Mouse (Mus musculus) heart, embryonic 16.5 days (tissue): ENCODE measurements at regions not wholly inside any gene's neighbourhood (a gene's known extent, or its start where the extent isn't known, plus 50 kb on each side); places are given as distances from the start of the nearest gene placed in this dataset.

Source experiments
- ATAC-seq: fragments of 200-750 bp; cut with Nextera tagmentation; replicated peaks from 2 replicates; pipeline ENCODE4 v1.8.0; 2017; ENCODE audit warnings: moderate number of reproducible peaks; ENCODE audit not compliant: insufficient read depth, low FRiP score; ENCODE audit errors: extremely low read depth
- H3K27ac ChIP-seq: fragments of 300-500 bp; sonication (generic); 2 replicates; pipeline ENCODE4 v1.5.1; 2014; ENCODE audit warnings: mild to moderate bottlenecking, low read length, control low read depth, moderate library complexity
- H3K27me3 ChIP-seq: fragments of 300-500 bp; sonication (generic); 2 replicates; pipeline ENCODE4 v1.6.1; 2014; ENCODE audit warnings: low read length, mixed read lengths; ENCODE audit not compliant: control insufficient read depth, insufficient read depth
- H3K36me3 ChIP-seq: fragments of 300-500 bp; sonication (generic); 2 replicates; pipeline ENCODE4 v1.6.1; 2014; ENCODE audit not compliant: control insufficient read depth, insufficient read depth
- H3K4me1 ChIP-seq: fragments of 300-500 bp; sonication (generic); 2 replicates; pipeline ENCODE4 v1.6.1; 2014; ENCODE audit warnings: low read length, mixed read lengths; ENCODE audit not compliant: control insufficient read depth, insufficient read depth
- H3K4me2 ChIP-seq: fragments of 300-500 bp; sonication (generic); 2 replicates; pipeline ENCODE4 v1.6.1; 2014; ENCODE audit warnings: low read depth, mild to moderate bottlenecking, control low read depth, low read length
- H3K4me3 ChIP-seq: fragments of 300-500 bp; sonication (generic); 2 replicates; pipeline ENCODE4 v1.5.1; 2014; ENCODE audit warnings: mild to moderate bottlenecking, control low read depth, low read length
- H3K9ac ChIP-seq: fragments of 300-500 bp; sonication (generic); 2 replicates; pipeline ENCODE4 v1.6.1; 2014; ENCODE audit warnings: low read length, control low read depth
- H3K9me3 ChIP-seq: fragments of 300-500 bp; sonication (generic); replicated peaks from 2 replicates; pipeline ENCODE4 v1.6.1; 2016; ENCODE audit warnings: low read length; ENCODE audit not compliant: control insufficient read depth
- WGBS: fragments of 180-500 bp; shearing (Covaris S2); extraction: QIAGEN DNeasy Blood & Tissue Kit; methylation state at CpG from one replicate; pipeline ENCODE4 v1.1.7; 2014; 5-methylcytosine and 5-hydroxymethylcytosine counted together

DNA sequence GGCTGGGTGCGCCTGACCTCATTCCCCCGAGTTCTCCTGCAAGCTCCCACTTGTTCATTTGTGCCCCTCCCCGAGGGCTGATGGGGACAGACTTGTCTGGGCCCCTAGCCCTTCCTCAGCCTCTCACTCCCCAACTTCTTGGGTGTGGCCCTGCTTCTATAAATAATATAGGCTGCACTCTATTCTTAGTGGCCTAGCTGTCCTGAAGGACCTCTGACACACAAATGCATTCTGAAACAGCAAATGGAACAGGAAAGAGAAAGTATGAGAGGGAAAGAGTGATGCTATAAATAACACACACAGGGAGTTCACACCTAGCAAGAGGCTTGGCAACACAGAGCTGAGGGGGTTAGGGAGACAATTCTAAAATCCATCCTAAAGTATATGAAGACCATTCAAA is 544.0 kb downstream of the Rnf144b start:
- Histone ChIP-seq H3K4me3 (no peak overlapping the region), H3K4me1 (peaks cover 10% of the 10 kb centered on the region), H3K36me3 (no peaks in the 10 kb centered on the region), H3K9ac (no peak overlapping the region), H3K27me3 (no peaks in the 10 kb centered on the region), H3K27ac (peak overlapping the region; percentile 72), H3K4me2 (peak overlapping the region; percentile 24; the same call in 1 of the 2 replicates), H3K9me3 (no peaks in the 10 kb centered on the region)
- WGBS, result 33% methylated on average over 3 of the region's 3 CpGs
- ATAC-seq, result peak; percentile 52

DNA sequence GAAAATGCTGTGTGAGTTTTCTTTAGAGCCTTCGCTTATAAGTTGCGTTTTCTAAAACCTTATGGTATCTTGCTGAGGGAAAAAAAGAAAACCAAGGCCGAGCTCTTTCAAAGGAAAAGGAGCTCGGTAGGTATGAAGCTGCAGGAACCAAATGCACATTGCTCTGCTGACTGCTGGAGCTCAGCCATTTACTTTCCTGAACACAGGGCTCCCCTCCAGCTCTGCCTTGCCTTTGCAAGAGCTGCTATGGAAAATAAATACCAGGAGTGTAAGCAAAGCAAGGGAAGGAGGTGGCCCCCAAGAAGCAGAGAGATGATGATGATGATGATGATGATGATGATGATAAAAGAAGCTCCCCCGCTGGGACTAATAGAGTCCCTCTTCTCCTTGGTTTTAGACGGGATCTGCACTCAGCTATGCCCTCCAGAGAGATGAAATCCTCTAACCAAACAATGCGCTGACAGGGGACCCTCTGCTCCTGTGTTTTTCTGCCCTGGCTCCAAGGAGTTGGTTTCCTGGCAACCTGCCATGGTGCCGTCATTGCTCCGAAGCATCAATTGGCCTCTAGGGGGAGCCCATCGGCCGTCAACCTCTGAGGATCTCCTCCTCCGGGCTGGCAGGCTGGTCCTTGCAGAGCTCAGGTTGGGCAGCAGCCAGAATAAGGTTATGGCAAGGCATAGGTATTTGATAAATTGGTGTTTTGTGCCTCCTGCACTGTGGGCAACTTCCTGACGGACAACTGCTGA is 544.7 kb downstream of the Rnf144b start:
- no peaks in the 10 kb centered on the region for H3K36me3 ChIP-seq
- peak; percentile 58 for ATAC-seq
- no peaks in the 10 kb centered on the region for H3K9me3 ChIP-seq
- no peak overlapping the region for H3K4me3 ChIP-seq
- peak overlapping the region; percentile 72 for H3K27ac ChIP-seq
- 24% methylated on average over 13 of the region's 13 CpGs for WGBS
- H3K4me1 ChIP-seq, result peaks cover 10% of the 10 kb centered on the region
- H3K27me3 ChIP-seq, result no peaks in the 10 kb centered on the region
- peak overlapping the region; percentile 24; the same call in 1 of the 2 replicates for H3K4me2 ChIP-seq
- no peak overlapping the region for H3K9ac ChIP-seq

DNA sequence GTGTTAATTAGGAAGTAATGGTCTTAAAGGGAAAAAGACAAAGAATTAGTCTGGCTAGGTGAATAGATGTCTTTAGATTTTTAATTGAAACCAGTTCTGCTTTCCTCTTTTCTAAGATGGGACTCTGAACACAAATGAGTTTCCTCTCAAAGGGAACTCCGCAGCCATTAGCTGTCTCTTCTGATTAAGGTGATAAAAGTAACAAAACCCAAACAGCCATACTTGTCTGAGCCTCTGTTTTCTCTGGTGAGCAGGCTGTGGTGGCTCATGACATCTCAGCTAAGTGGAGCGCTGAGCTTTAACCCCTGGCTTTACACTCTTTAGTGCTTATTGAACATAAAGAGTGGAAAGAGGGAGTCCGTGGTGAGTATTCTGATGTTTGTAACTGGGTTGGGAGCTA is 565.7 kb downstream of the Rnf144b start:
- H3K9me3 ChIP-seq, result no peaks in the 10 kb centered on the region
- no peak overlapping the region for H3K4me2 ChIP-seq
- no peaks in the 10 kb centered on the region for H3K27me3 ChIP-seq
- WGBS, result 61% methylated on average over 3 of the region's 3 CpGs
- H3K4me1 ChIP-seq, result no peaks in the 10 kb centered on the region
- H3K36me3 ChIP-seq, result no peaks in the 10 kb centered on the region
- no peak overlapping the region for H3K4me3 ChIP-seq
- H3K9ac ChIP-seq, result no peak overlapping the region
- H3K27ac ChIP-seq, result no peak overlapping the region
- ATAC-seq, result no peak

DNA sequence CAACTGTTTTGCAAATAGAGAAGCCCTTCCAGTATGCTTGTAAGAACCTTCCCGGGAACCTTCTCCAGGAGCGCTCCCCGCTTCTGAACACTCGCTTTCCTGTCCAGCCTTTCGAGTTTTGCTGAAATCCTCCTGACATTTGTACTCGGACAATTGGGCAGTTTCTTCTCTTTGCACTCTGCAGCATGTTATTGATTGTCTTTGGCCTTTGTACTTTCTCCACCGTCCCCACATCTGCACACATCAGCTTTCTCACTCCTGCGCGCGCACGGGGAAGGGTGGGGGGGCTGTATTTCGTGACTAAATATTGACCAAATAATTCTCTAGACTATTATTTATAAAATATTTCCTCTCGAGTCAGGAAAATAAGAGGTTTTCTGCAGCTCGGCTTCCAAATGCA is 567.2 kb upstream of the Id4 start:
- Histone ChIP-seq H3K4me1 (no peaks in the 10 kb centered on the region), H3K27ac (no peak overlapping the region), H3K4me3 (no peak overlapping the region), H3K9ac (no peak overlapping the region), H3K4me2 (no peak overlapping the region), H3K27me3 (no peaks in the 10 kb centered on the region), H3K36me3 (no peaks in the 10 kb centered on the region), H3K9me3 (no peaks in the 10 kb centered on the region)
- 84% methylated on average over 14 of the region's 14 CpGs for WGBS
- ATAC-seq, result no peak

DNA sequence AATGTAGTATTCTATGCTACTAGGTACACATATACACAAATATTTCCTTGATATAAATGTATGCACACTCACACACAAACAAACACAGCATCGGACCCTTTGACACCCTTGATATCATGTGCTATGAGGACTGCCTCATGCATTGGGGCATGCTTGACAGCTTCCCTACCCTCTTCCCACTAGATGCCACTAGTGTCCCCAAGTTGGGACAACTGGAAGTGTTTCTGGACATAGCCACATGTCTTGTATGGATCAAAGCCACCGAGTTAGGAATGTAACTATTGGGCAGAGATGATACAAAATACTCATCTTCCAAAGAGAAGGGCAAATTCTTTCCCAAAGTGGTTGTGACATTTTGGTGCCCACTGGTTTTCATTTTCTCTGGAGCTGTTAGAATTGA is 565.2 kb upstream of the Id4 start:
- Histone ChIP-seq H3K4me3 (no peak overlapping the region), H3K27ac (no peak overlapping the region), H3K9ac (no peak overlapping the region), H3K4me2 (no peak overlapping the region), H3K9me3 (no peaks in the 10 kb centered on the region), H3K36me3 (no peaks in the 10 kb centered on the region), H3K27me3 (no peaks in the 10 kb centered on the region), H3K4me1 (no peaks in the 10 kb centered on the region)
- WGBS, result 68% methylated on average over 2 of the region's 2 CpGs
- no peak for ATAC-seq

DNA sequence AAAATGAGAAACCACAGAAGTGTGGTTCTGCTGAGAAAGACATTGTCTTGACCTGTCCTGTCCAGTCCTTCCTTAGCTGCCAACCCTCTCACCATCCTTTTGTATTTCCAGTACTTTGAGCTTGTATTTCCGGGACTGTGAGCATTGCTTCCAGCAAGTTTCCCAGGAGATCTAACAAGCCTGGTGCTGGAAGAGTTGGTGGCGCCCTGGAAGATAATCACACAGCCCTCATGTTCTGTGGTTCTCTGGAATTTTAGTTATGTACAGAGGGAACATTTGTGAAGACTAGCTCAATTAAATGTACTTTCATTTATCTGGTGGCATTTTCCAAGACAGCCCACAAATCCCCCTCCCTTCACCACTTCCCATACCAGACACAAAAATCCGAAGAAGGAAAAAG is 560.5 kb upstream of the Id4 start:
- Histone ChIP-seq H3K9me3 (no peaks in the 10 kb centered on the region), H3K4me2 (no peak overlapping the region), H3K4me1 (no peaks in the 10 kb centered on the region), H3K27ac (no peak overlapping the region), H3K4me3 (no peak overlapping the region), H3K36me3 (no peaks in the 10 kb centered on the region), H3K27me3 (no peaks in the 10 kb centered on the region), H3K9ac (no peak overlapping the region)
- ATAC-seq, result no peak
- 55% methylated on average over 3 of the region's 3 CpGs for WGBS

DNA sequence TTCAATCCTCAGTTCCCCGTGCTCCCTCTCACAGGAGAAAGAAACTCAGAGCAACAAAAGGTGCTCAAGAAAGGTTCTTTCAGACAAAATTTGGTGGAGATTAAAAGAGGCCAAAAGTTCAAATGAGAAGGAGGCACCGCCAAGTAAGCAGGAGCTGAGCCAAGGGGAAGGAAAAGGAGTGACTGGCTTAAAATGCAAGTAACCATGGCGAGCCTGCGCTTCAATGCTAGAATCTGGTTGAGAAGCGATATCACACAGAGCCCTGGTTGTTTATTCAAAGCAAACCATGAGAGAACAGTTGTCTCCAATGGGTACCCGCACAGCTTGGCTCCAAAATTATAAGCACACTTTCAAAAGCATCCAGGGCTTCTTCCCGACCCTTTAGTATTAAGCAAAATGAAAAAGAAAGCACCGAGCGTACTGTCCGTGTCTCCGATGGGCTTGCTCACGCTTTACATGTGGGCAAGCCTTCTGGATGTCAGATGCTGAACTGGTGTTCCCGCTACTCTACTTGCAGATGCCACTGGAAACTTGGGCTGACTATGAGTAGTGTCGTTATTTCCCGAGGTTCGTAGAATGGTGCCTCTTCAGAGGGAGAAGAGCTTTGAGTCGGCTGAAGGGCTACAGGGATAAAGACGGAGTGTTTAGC is 552.9 kb upstream of the Id4 start:
- no peak for ATAC-seq
- no peak overlapping the region for H3K4me2 ChIP-seq
- no peak overlapping the region for H3K9ac ChIP-seq
- H3K36me3 ChIP-seq, result no peaks in the 10 kb centered on the region
- no peak overlapping the region for H3K27ac ChIP-seq
- no peak overlapping the region for H3K4me3 ChIP-seq
- H3K4me1 ChIP-seq, result no peaks in the 10 kb centered on the region
- WGBS, result 84% methylated on average over 18 of the region's 18 CpGs
- H3K27me3 ChIP-seq, result no peaks in the 10 kb centered on the region; the same call in 1 of the 2 replicates
- H3K9me3 ChIP-seq, result no peaks in the 10 kb centered on the region

DNA sequence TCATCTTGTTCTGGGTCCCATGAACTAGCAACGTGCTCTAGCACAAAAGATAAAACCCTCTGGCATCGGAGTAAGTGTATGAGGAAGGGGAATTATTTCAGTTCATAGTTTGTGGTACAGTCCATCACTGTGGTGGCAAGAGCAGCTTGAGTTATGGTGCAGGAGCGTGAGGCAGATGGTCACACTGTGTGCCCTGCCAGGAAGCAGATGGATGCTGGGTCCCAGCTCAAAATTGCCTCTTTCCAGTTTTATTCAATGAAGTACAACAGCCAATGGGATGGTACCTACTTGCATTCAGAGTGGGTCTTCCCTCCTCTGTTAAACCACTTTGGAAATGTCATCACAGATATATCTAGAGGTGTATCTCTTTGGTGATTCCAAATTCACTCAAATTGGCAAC is 551.7 kb upstream of the Id4 start:
- H3K9ac ChIP-seq, result no peak overlapping the region
- H3K4me3 ChIP-seq, result no peak overlapping the region
- H3K4me2 ChIP-seq, result no peak overlapping the region
- no peaks in the 10 kb centered on the region; the same call in 1 of the 2 replicates for H3K27me3 ChIP-seq
- no peaks in the 10 kb centered on the region for H3K9me3 ChIP-seq
- no peaks in the 10 kb centered on the region for H3K4me1 ChIP-seq
- H3K27ac ChIP-seq, result no peak overlapping the region
- ATAC-seq, result no peak
- no peaks in the 10 kb centered on the region for H3K36me3 ChIP-seq
- 84% methylated on average over 3 of the region's 3 CpGs for WGBS

DNA sequence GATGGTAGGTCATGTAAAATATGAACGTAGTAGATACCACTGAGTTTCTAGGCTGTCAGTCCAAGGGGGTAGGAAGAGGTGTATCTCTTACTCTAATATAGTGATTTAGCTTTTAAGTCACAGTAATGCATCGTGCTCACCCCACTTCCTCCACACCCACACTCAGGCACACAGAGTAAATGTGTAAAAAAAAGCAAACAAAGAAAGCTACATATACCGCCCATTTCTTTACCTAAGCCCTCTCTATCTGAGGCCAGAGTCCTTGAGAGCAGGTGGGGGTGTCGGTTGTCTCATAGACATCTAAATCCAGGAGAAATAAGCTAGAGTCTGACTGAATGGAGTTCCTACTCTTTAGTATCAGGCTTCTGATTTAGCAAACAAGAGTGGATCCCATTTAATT is 548.5 kb upstream of the Id4 start:
- no peaks in the 10 kb centered on the region for H3K9me3 ChIP-seq
- H3K27me3 ChIP-seq, result no peaks in the 10 kb centered on the region
- no peaks in the 10 kb centered on the region for H3K4me1 ChIP-seq
- H3K27ac ChIP-seq, result no peak overlapping the region
- H3K4me3 ChIP-seq, result no peak overlapping the region
- 81% methylated on average over 4 of the region's 4 CpGs for WGBS
- H3K36me3 ChIP-seq, result no peaks in the 10 kb centered on the region
- no peak overlapping the region for H3K9ac ChIP-seq
- no peak for ATAC-seq
- H3K4me2 ChIP-seq, result no peak overlapping the region
